Mouse (Mus musculus) megakaryocyte, embryonic 14.5 days (primary cell): ENCODE data around the gene Uba52. TPM values are rescaled to one million over a fixed set of nuclear protein-coding genes. Genes with fewer than 3 reads are reported as not detected.

ENCODE experiments used
- H3K27me3 ChIP-seq: replicated peaks from 2 replicates; pipeline ENCODE3; 2012; ENCODE audit warnings: inconsistent platforms
- H3K36me3 ChIP-seq: replicated peaks from 2 replicates; pipeline ENCODE3; 2012; ENCODE audit warnings: low read length, inconsistent platforms, mixed read lengths
- H3K4me1 ChIP-seq: 2 replicates; pipeline ENCODE4 v1.6.1; 2012; ENCODE audit warnings: inconsistent platforms
- H3K4me3 ChIP-seq: replicated peaks from 2 replicates; pipeline ENCODE3; 2012; ENCODE audit warnings: moderate library complexity, mild to moderate bottlenecking, inconsistent platforms
- H3K9me3 ChIP-seq: 2 replicates; pipeline ENCODE4 v1.6.1; 2012; ENCODE audit warnings: inconsistent platforms
- FLI1 ChIP-seq: IDR thresholded peaks from 2 replicates; pipeline ENCODE4 v1.6.1; 2012; ENCODE audit warnings: low read length, inconsistent platforms, mixed read lengths
- GATA1 ChIP-seq: IDR thresholded peaks from 3 replicates; pipeline ENCODE4 v1.6.1; 2012; ENCODE audit warnings: mixed read lengths, low read length, inconsistent platforms, borderline replicate concordance
- polyA plus RNA-seq: library from polyadenylated mRNA; stranded (reverse); fragments of >175 nt; gene quantifications from 2 replicates; pipeline ENCODE4 v1.2.3, GENCODE M21; 2012; ENCODE audit warnings: low replicate concordance; ENCODE audit not compliant: insufficient read depth

The Uba52 gene
- polyA plus RNA-seq, 1 experiment = 989 TPM

GRCm38 (mm10) chr8:70535701-70536100, 25.1 kb upstream of the Uba52 start:
- TF ChIP-seq GATA1 (no peak), FLI1 (no peak)
- H3K4me3 ChIP-seq = peak overlapping the region; percentile 4
- no peaks in the 10 kb centered on the region for H3K9me3 ChIP-seq
- peaks cover 83% of the 10 kb centered on the region for H3K4me1 ChIP-seq
- no peaks in the 10 kb centered on the region for H3K27me3 ChIP-seq
- H3K36me3 ChIP-seq = peaks cover 69% of the 10 kb centered on the region

DNA sequence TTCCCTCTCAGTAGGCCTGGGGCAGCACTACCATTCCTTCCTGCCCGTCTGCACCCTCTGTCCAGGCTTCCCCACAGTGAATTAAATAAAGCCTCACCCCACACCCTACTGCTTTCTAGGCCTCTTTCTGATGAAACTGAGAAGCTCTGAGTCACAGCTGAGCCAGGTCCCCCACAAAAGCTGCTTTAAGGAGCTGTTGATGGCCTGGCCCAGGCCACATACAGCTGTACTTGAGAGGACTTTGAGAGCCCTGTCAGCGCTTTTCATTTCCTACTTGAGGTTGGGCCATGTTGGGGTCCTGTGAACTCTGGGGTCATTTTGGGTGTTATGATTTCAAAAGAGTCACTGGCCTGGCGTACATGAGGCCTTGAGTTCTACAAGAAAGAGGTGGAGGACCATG, 24.6 kb upstream of the Uba52 start:
- H3K4me1 ChIP-seq = peaks cover 83% of the 10 kb centered on the region
- no peak overlapping the region for H3K4me3 ChIP-seq
- TF ChIP-seq GATA1 (no peak), FLI1 (no peak)
- H3K27me3 ChIP-seq = no peaks in the 10 kb centered on the region
- no peaks in the 10 kb centered on the region for H3K9me3 ChIP-seq
- H3K36me3 ChIP-seq = peaks cover 73% of the 10 kb centered on the region

DNA sequence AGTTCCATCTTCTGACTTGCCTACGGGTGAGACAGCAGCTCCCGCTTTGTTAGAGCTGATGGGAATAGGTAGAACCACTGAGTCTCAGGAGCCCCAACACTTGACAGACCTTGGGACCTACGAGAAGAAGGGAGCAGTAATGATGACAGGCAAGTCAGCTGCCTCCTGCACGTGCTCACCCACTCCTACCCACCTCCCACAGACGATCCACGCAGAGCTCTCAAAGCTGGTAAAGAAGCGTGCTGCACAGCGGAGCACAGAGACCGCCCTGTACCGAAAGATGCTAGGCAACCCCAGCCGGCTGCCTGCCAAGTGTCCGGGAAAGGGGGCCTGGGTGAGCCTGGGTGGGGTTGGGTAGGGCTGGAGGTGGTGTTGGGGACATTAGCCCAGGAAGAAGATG, 23.7 kb upstream of the Uba52 start:
- TF ChIP-seq FLI1 (no peak), GATA1 (no peak)
- peak overlapping the region; percentile 2 for H3K4me3 ChIP-seq
- peaks cover 91% of the 10 kb centered on the region for H3K4me1 ChIP-seq
- no peaks in the 10 kb centered on the region for H3K9me3 ChIP-seq
- no peaks in the 10 kb centered on the region for H3K27me3 ChIP-seq
- H3K36me3 ChIP-seq = peaks cover 82% of the 10 kb centered on the region

- Histone ChIP-seq H3K4me1 (peaks cover 83% of the 10 kb centered on the region), H3K27me3 (no peaks in the 10 kb centered on the region), H3K36me3 (peaks cover 58% of the 10 kb centered on the region), H3K9me3 (no peaks in the 10 kb centered on the region), H3K4me3 (peak overlapping the region; percentile 92)
- TF ChIP-seq GATA1 (no peak), FLI1 (no peak)
Measured at GRCm38 (mm10) chr8:70530314-70530713, 19.7 kb upstream of the Uba52 start.

- TF ChIP-seq FLI1 (no peak), GATA1 (no peak)
- Histone ChIP-seq H3K27me3 (no peaks in the 10 kb centered on the region), H3K4me1 (peaks cover 77% of the 10 kb centered on the region), H3K9me3 (no peaks in the 10 kb centered on the region), H3K36me3 (peaks cover 52% of the 10 kb centered on the region), H3K4me3 (peak overlapping the region; percentile 92)
Measured at GRCm38 (mm10) chr8:70529741-70530161, 19.1 kb upstream of the Uba52 start.

GRCm38 (mm10) chr8:70529299-70529698, 18.7 kb upstream of the Uba52 start:
- Histone ChIP-seq H3K36me3 (peaks cover 48% of the 10 kb centered on the region), H3K4me1 (peaks cover 73% of the 10 kb centered on the region), H3K4me3 (peak overlapping the region; percentile 92), H3K9me3 (no peaks in the 10 kb centered on the region), H3K27me3 (no peaks in the 10 kb centered on the region)
- TF ChIP-seq GATA1 (no peak), FLI1 (no peak)

DNA sequence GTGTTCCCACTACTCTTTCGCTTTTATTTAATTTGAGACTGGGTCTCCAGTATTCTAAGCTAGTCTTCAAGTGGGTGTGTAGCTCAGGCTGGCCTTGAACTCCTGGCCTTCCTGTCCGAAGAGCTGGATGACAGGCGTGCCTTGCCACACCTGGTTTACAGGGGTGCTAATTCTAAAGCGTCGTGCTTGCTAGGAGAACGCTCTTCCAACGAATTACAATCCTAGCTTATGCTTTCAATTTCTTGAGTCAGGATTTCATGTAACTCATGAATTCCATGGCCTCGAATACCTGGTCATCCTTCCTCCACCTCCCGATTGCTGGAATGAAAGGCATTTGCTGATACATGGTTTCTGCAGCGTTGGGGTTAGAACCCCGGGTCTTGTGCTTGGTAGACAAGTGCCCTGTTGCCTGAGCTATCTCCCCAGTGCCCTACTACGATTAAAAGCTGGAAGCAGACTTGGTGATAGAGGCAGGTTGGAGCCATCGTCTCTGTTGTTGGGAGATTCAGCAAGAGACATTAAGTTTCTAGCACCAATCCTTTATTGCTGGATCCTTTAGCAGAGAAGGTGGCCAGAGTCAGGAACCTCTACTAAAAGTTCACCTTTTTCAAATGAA, 17.7 kb upstream of the Uba52 start:
- H3K4me3 ChIP-seq = peak overlapping the region; percentile 96
- H3K36me3 ChIP-seq = peaks cover 39% of the 10 kb centered on the region
- no peak for TF ChIP-seq FLI1
- TF ChIP-seq GATA1 = no peak
- H3K9me3 ChIP-seq = no peaks in the 10 kb centered on the region
- no peaks in the 10 kb centered on the region for H3K27me3 ChIP-seq
- H3K4me1 ChIP-seq = peaks cover 69% of the 10 kb centered on the region

GRCm38 (mm10) chr8:70527512-70528181, 17.0 kb upstream of the Uba52 start, which contains the start of the genes Fkbp8 and Kxd1:
Gene Fkbp8, plus strand, starts transcription at chr8:70527724.
Gene Kxd1, minus strand, starts transcription at chr8:70527956.
- peaks cover 64% of the 10 kb centered on the region for H3K4me1 ChIP-seq
- peak within 1 kb of the TSS; percentile 96 for H3K4me3 ChIP-seq
- H3K36me3 ChIP-seq = peaks cover 34% of the 10 kb centered on the region
- no peaks in the 10 kb centered on the region for H3K9me3 ChIP-seq
- TF ChIP-seq GATA1 (no peak), FLI1 (no peak)
- H3K27me3 ChIP-seq = no peaks in the 10 kb centered on the region

- Histone ChIP-seq H3K36me3 (peaks cover 29% of the 10 kb centered on the region), H3K9me3 (no peaks in the 10 kb centered on the region), H3K27me3 (no peaks in the 10 kb centered on the region), H3K4me1 (peaks cover 62% of the 10 kb centered on the region), H3K4me3 (peak overlapping the region; percentile 96)
- TF ChIP-seq FLI1 (no peak), GATA1 (no peak)
Measured at GRCm38 (mm10) chr8:70527111-70527511, 16.5 kb upstream of the Uba52 start.
